Mouse (Mus musculus) intestine, postnatal 0 days (tissue): ENCODE measurements around the gene Lrrc3c. TPM values are rescaled to one million over a fixed set of nuclear protein-coding genes. Genes with fewer than 3 reads are reported as not detected.
A peak's percentile ranks its signal among the peaks of the same experiment; 100 is the strongest.

ENCODE experiments used
- ATAC-seq: fragments of 200-750 bp; cut with Nextera tagmentation; 2 replicates; pipeline ENCODE4 v1.8.0; 2017; ENCODE audit warnings: mild to moderate bottlenecking, moderate TSS enrichment, moderate library complexity
- H3K27ac ChIP-seq: fragments of 300-500 bp; sonication (generic); 2 replicates; pipeline ENCODE4 v1.5.1; 2014; ENCODE audit warnings: mild to moderate bottlenecking, low read depth, low read length, moderate library complexity
- H3K27me3 ChIP-seq: fragments of 300-500 bp; sonication (generic); replicated peaks from 2 replicates; pipeline ENCODE4 v1.6.1; 2014; ENCODE audit warnings: low read length, mixed read lengths; ENCODE audit not compliant: control insufficient read depth, insufficient read depth
- H3K36me3 ChIP-seq: fragments of 300-500 bp; sonication (generic); 2 replicates; pipeline ENCODE4 v1.6.1; 2014; ENCODE audit warnings: mild to moderate bottlenecking, moderate library complexity; ENCODE audit not compliant: control insufficient read depth, insufficient read depth
- H3K4me1 ChIP-seq: fragments of 300-500 bp; sonication (generic); replicated peaks from 2 replicates; pipeline ENCODE4 v1.6.1; 2014; ENCODE audit warnings: antibody characterized with exemption, low read length, mixed read lengths; ENCODE audit not compliant: control insufficient read depth, insufficient read depth
- H3K4me2 ChIP-seq: fragments of 300-500 bp; sonication (generic); replicated peaks from 2 replicates; pipeline ENCODE4 v1.6.1; 2014; ENCODE audit warnings: low read depth, mild to moderate bottlenecking, moderate library complexity
- H3K4me3 ChIP-seq: fragments of 300-500 bp; sonication (generic); 2 replicates; pipeline ENCODE4 v1.5.1; 2014; ENCODE audit warnings: low read depth, low read length
- H3K9ac ChIP-seq: fragments of 300-500 bp; sonication (generic); 2 replicates; pipeline ENCODE4 v1.6.1; 2014; ENCODE audit warnings: mild to moderate bottlenecking, low read depth, low read length
- H3K9me3 ChIP-seq: fragments of 300-500 bp; sonication (generic); 2 replicates; pipeline ENCODE4 v1.6.1; 2016; ENCODE audit warnings: mixed run types; ENCODE audit not compliant: control insufficient read depth
- CTCF ChIP-seq: sonication (generic); IDR thresholded peaks from 2 replicates; pipeline ENCODE4 v1.5.1; 2016; ENCODE audit warnings: low read depth, mild to moderate bottlenecking, control low read depth, antibody characterized with exemption, moderate library complexity
- WGBS: fragments of 180-500 bp; shearing (Covaris S2); extraction: QIAGEN DNeasy Blood & Tissue Kit; methylation state at CpG from one replicate; pipeline ENCODE4 v1.1.7; 2014; 5-methylcytosine and 5-hydroxymethylcytosine counted together
- polyA plus RNA-seq: library from polyadenylated mRNA; unstranded; fragments of >200 nt; fragmentation: Nextera tagmentation; extraction: Ambion mirVana; gene quantifications from 2 replicates; pipeline ENCODE4 v1.2.1, GENCODE M21; 2015

Lrrc3c gene
- polyA plus RNA-seq, 1 experiment from 2014 or later = not detected

- no peak for ATAC-seq
- no peak overlapping the region for H3K9ac ChIP-seq
- H3K27ac ChIP-seq = no peak overlapping the region
- H3K36me3 ChIP-seq = no peaks in the 10 kb centered on the region
- TF ChIP-seq CTCF = peak; percentile 79
- H3K4me1 ChIP-seq = no peaks in the 10 kb centered on the region
- H3K27me3 ChIP-seq = peaks cover 5% of the 10 kb centered on the region; the same call in 1 of the 2 replicates
- no peak overlapping the region for H3K4me3 ChIP-seq
- H3K4me2 ChIP-seq = no peak overlapping the region
- H3K9me3 ChIP-seq = no peaks in the 10 kb centered on the region
- WGBS = 44% methylated on average over 12 of the region's 12 CpGs
Observed at GRCm38 (mm10) chr11:98555124-98555700, 42.9 kb upstream of the Lrrc3c start.

GRCm38 (mm10) chr11:98560942-98561341, 37.1 kb upstream of the Lrrc3c start:
- Histone ChIP-seq H3K9me3 (no peaks in the 10 kb centered on the region), H3K4me3 (no peak overlapping the region), H3K9ac (no peak overlapping the region), H3K27me3 (no peaks in the 10 kb centered on the region), H3K4me2 (no peak overlapping the region), H3K36me3 (no peaks in the 10 kb centered on the region), H3K27ac (peak overlapping the region; percentile 92), H3K4me1 (peaks cover 8% of the 10 kb centered on the region; the same call in 1 of the 2 replicates)
- peak; percentile 71 for ATAC-seq
- 13% methylated on average over 7 of the region's 7 CpGs for WGBS
- no peak for TF ChIP-seq CTCF

DNA sequence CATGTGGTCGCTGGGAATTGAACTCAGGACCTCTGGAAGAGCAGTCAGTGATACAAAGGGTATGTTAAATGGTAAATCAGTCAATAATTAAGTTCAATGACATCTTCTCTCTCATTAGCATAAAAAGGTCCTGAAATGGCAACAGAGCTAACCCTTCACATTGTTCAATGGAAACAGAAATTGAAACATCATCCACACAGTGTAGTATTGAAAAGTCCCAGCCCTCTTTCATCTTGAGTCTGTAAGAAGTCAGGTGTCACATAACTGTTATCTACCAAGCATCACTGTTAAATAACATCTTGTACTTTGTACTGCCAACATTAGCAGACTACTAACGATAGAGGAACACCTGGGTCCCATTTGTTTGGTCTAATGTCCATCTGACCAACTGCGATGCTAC, 35.1 kb upstream of the Lrrc3c start:
- no peak overlapping the region for H3K4me3 ChIP-seq
- no peak overlapping the region for H3K9ac ChIP-seq
- TF ChIP-seq CTCF = no peak
- no peaks in the 10 kb centered on the region for H3K9me3 ChIP-seq
- peak overlapping the region; percentile 92 for H3K27ac ChIP-seq
- no peaks in the 10 kb centered on the region for H3K27me3 ChIP-seq
- no peaks in the 10 kb centered on the region for H3K36me3 ChIP-seq
- 45% methylated on average over 3 of the region's 3 CpGs for WGBS
- H3K4me1 ChIP-seq = peaks cover 8% of the 10 kb centered on the region; the same call in 1 of the 2 replicates
- no peak overlapping the region for H3K4me2 ChIP-seq
- ATAC-seq = peak; percentile 37

DNA sequence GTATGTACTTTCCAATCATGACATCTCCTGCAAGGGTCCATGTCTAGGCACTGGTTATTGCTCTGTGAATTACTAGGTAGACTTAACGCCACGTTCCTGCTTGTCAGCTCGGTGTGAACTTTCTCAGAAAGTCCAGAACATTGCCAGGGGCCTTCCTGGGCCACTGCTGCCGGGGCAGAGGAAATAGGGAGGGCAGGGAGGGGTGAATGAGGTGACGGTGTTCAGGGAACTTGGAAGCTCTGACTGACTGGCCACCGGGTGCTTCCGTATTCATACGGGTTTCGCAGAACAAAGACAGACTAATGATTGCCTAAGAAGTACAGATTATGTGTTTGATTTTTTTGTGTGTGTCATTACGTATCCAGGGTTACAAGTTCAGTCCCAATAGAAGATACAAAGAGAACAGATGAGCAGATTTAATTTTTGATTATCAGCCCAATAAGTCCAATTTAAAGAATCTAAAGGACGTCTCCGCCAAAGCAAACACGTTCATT, 34.1 kb upstream of the Lrrc3c start:
- Histone ChIP-seq H3K4me1 (peaks cover 8% of the 10 kb centered on the region; the same call in 1 of the 2 replicates), H3K4me2 (0 out of 2 replicates have a peak overlapping the region, but pooled peaks have one; percentile 13), H3K27me3 (no peaks in the 10 kb centered on the region), H3K9ac (no peak overlapping the region), H3K4me3 (no peak overlapping the region), H3K9me3 (no peaks in the 10 kb centered on the region), H3K27ac (peak overlapping the region; percentile 92), H3K36me3 (no peaks in the 10 kb centered on the region)
- ATAC-seq = peak; percentile 73
- no peak for TF ChIP-seq CTCF
- 32% methylated on average over 13 of the region's 13 CpGs for WGBS

GRCm38 (mm10) chr11:98568326-98568725, 29.8 kb upstream of the Lrrc3c start:
- TF ChIP-seq CTCF = peak; percentile 60
- Histone ChIP-seq H3K4me3 (no peak overlapping the region), H3K4me2 (no peak overlapping the region), H3K36me3 (no peaks in the 10 kb centered on the region), H3K9me3 (no peaks in the 10 kb centered on the region), H3K9ac (no peak overlapping the region), H3K27ac (no peak overlapping the region), H3K27me3 (no peaks in the 10 kb centered on the region), H3K4me1 (0 out of 2 replicates have a peak, but pooled peaks cover 3% of the 10 kb centered on the region)
- WGBS = 89% methylated on average over 8 of the region's 8 CpGs
- ATAC-seq = no peak

DNA sequence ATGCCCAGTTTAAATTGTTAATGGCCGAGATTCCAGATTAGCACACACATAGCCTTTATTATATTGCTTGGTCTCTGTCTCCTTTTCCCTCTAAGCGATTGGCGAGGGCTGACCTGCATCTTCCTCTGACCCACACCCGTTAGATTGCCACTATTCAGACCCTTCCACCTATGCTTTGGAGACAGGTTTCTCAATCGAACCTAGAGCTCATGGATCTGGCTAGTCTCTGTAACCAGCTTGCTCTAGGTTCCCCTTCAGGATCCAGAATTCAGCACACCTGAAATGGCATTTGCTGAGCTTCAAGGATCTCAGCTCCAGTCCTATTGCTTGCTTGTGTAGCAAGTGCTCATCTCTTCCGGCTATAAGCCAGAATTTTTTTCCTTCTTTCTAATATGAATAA, 28.6 kb upstream of the Lrrc3c start:
- ATAC-seq = no peak
- Histone ChIP-seq H3K27ac (no peak overlapping the region), H3K27me3 (no peaks in the 10 kb centered on the region), H3K9me3 (no peaks in the 10 kb centered on the region), H3K36me3 (no peaks in the 10 kb centered on the region), H3K4me1 (0 out of 2 replicates have a peak, but pooled peaks cover 3% of the 10 kb centered on the region), H3K4me3 (no peak overlapping the region), H3K9ac (no peak overlapping the region), H3K4me2 (no peak overlapping the region)
- WGBS = 83% methylated on average over 6 of the region's 6 CpGs
- TF ChIP-seq CTCF = no peak
